Mouse (Mus musculus) forelimb bud, embryonic 11.5 days (tissue): ENCODE data around the gene Thrb.

Experiments used
- DNase-seq: peaks from one replicate; pipeline ENCODE4 v3.0.0-alpha.2; 2012; ENCODE audit warnings: low read depth, low spot score

Thrb gene

GRCm38 (mm10) chr14:17868326-17868725 is 208.3 kb downstream of the Thrb start:
- no peak for DNase-seq

- DNase-seq = no peak
Observed at GRCm38 (mm10) chr14:17875946-17876345, 215.9 kb downstream of the Thrb start.

- no peak for DNase-seq
Observed at GRCm38 (mm10) chr14:17879446-17879845, 219.4 kb downstream of the Thrb start.

GRCm38 (mm10) chr14:17884884-17885283 is 224.8 kb downstream of the Thrb start:
- no peak for DNase-seq

GRCm38 (mm10) chr14:17885320-17885719 is 225.3 kb downstream of the Thrb start:
- DNase-seq = no peak

- no peak for DNase-seq
Observed at GRCm38 (mm10) chr14:17894791-17895190, 234.7 kb downstream of the Thrb start.

- no peak for DNase-seq
Observed at GRCm38 (mm10) chr14:17899733-17900413, 239.8 kb downstream of the Thrb start.

GRCm38 (mm10) chr14:17900414-17900795 is 240.3 kb downstream of the Thrb start:
- no peak for DNase-seq

- no peak for DNase-seq
Observed at GRCm38 (mm10) chr14:17902426-17902825, 242.4 kb downstream of the Thrb start.

- DNase-seq = no peak
Observed at GRCm38 (mm10) chr14:17903121-17903520, 243.1 kb downstream of the Thrb start.

GRCm38 (mm10) chr14:17904554-17904953 is 244.5 kb downstream of the Thrb start:
- DNase-seq = no peak

- DNase-seq = no peak
Observed at GRCm38 (mm10) chr14:17905627-17906026, 245.6 kb downstream of the Thrb start.

- no peak for DNase-seq
Observed at GRCm38 (mm10) chr14:17906931-17907330, 246.9 kb downstream of the Thrb start.

- no peak for DNase-seq
Observed at GRCm38 (mm10) chr14:17911157-17911556, 251.1 kb downstream of the Thrb start.

GRCm38 (mm10) chr14:17912573-17913207 is 252.6 kb downstream of the Thrb start:
- DNase-seq = no peak

- DNase-seq = no peak
Observed at GRCm38 (mm10) chr14:17915556-17915955, 255.5 kb downstream of the Thrb start.

- DNase-seq = no peak
Observed at GRCm38 (mm10) chr14:17916651-17917050, 256.6 kb downstream of the Thrb start.

- no peak for DNase-seq
Observed at GRCm38 (mm10) chr14:17917124-17917763, 257.2 kb downstream of the Thrb start.

- no peak for DNase-seq
Observed at GRCm38 (mm10) chr14:17917899-17918298, 257.8 kb downstream of the Thrb start.

- no peak for DNase-seq
Observed at GRCm38 (mm10) chr14:17922807-17923704, 263.0 kb downstream of the Thrb start.

GRCm38 (mm10) chr14:17927469-17927868 is 267.4 kb downstream of the Thrb start:
- DNase-seq = no peak

GRCm38 (mm10) chr14:17929585-17929984 is 269.5 kb downstream of the Thrb start:
- no peak for DNase-seq
